Comparison of ENCODE assay signal across 22 mouse cellular contexts in the genomic region with DNA sequence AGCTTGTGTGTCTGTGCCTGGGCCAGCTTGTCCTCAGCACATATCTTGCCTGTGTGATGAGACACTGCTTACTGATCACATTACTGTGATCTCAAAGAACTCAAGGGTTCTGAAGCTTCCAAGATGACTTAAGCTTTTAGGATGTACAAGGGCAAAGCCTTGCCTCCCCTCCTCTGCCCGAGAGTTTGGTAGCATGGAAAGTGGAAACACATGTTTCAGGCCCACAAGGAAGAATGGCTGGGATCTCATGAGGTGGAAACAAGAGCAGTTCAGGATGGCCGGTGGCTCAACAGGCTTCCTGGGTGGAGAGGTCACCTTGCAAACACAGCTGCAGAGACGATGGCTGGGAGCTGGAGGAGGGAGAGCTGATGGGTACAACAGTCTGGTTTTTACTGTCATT.
DNase-seq lines count a peak whose midpoint lies in the region; ATAC-seq lines count a peak whose summit lies in the region.
"Had no signal": no experiment of that assay in that cellular context is flagged by ENCODE, and none has a peak within 500 bp of the region (broad histone marks: within the 10 kb centered on the region; RNA-seq: fewer than 3 reads in every experiment).

No protein-coding gene starts in this region.

- H3K9ac ChIP-seq in limb, embryonic 12.5 days (replicated peaks) = no peak overlapping the region
- H3K9ac ChIP-seq in liver, embryonic 12.5 days = no peak overlapping the region
- H3K9ac ChIP-seq: embryonic facial prominence, embryonic 12.5 days; forebrain, embryonic 13.5 days; hindbrain, embryonic 15.5 days had no signal

- H3K4me2 ChIP-seq in limb, embryonic 12.5 days = no peak overlapping the region
- no peak overlapping the region for H3K4me2 ChIP-seq in liver, embryonic 12.5 days
- H3K4me2 ChIP-seq: embryonic facial prominence, embryonic 12.5 days; forebrain, embryonic 13.5 days; hindbrain, embryonic 15.5 days had no signal

- H3K4me1 ChIP-seq in embryonic facial prominence, embryonic 10.5 days = peaks cover 32% of the 10 kb centered on the region
- peaks cover 13% of the 10 kb centered on the region for H3K4me1 ChIP-seq in limb, embryonic 12.5 days (replicated peaks)
- H3K4me1 ChIP-seq in liver, embryonic 12.5 days = peaks cover 5% of the 10 kb centered on the region; the same call in 1 of the 2 replicates
- H3K4me1 ChIP-seq: forebrain, embryonic 13.5 days; hindbrain, embryonic 15.5 days had no signal

- WGBS in embryonic facial prominence, embryonic 10.5 days = 26% methylated on average over 3 of the region's 3 CpGs
- WGBS in limb, embryonic 12.5 days = 9% methylated on average over 3 of the region's 3 CpGs
- WGBS in liver, embryonic 12.5 days (ENCODE audit: insufficient replicate concordance) = 54% methylated on average over 3 of the region's 3 CpGs

- H3K27me3 ChIP-seq in embryonic facial prominence, embryonic 10.5 days (replicated peaks; ENCODE audit: low read depth, poor library complexity, severe bottlenecking) = no peaks in the 10 kb centered on the region
- H3K27me3 ChIP-seq in limb, embryonic 12.5 days = no peaks in the 10 kb centered on the region
- no peaks in the 10 kb centered on the region for H3K27me3 ChIP-seq in liver, embryonic 12.5 days (replicated peaks)
- H3K27me3 ChIP-seq: embryonic facial prominence, embryonic 12.5 days; forebrain, embryonic 13.5 days; hindbrain, embryonic 15.5 days; Patski had no signal

- no peak for ATAC-seq in limb, embryonic 12.5 days (ENCODE audit: insufficient number of reproducible peaks, insufficient read depth, low FRiP score, low TSS enrichment, low read depth)
- ATAC-seq in liver, embryonic 12.5 days = no peak
- ATAC-seq: activated CD4-positive, CD25-positive, alpha-beta regulatory T cell, adult 4 months; forebrain, embryonic 13.5 days; intestine, embryonic 16.5 days had no signal

- no peaks in the 10 kb centered on the region for H3K9me3 ChIP-seq in embryonic facial prominence, embryonic 10.5 days
- no peaks in the 10 kb centered on the region for H3K9me3 ChIP-seq in limb, embryonic 12.5 days
- no peaks in the 10 kb centered on the region for H3K9me3 ChIP-seq in liver, embryonic 12.5 days (replicated peaks)
- H3K9me3 ChIP-seq: embryonic facial prominence, embryonic 12.5 days; forebrain, embryonic 13.5 days; heart, embryonic 10.5 days; hindbrain, embryonic 15.5 days had no signal

- H3K4me3 ChIP-seq in embryonic facial prominence, embryonic 10.5 days = no peak overlapping the region
- no peak overlapping the region for H3K4me3 ChIP-seq in limb, embryonic 12.5 days (replicated peaks)
- no peak overlapping the region for H3K4me3 ChIP-seq in liver, embryonic 12.5 days
- H3K4me3 ChIP-seq: embryonic facial prominence, embryonic 12.5 days; forebrain, embryonic 13.5 days; heart, embryonic 10.5 days; hindbrain, embryonic 15.5 days had no signal

- DNase-seq in embryo, embryonic 10 days (ENCODE audit: low spot score) = peak; percentile 38
- DNase-seq in embryo, embryonic 9.5 days (ENCODE audit: extremely low spot score) = no peak
- DNase-seq in 3T3-L1 (ENCODE audit: low read depth, low spot score) = peak; percentile 53
- peak; percentile 39 for DNase-seq in embryonic facial prominence, embryonic 10.5 days (ENCODE audit: low spot score)
- DNase-seq in right cerebral cortex, postnatal 25 days = no peak
- DNase-seq: adrenal gland, adult 2 months; adrenal gland, postnatal 25 days; cerebellum, adult 2 months; cerebellum, postnatal 10 days; gastrocnemius, postnatal 36 days; heart, adult 18-20 months; heart, postnatal 10 days; kidney, adult 2 months had no signal

- H3K36me3 ChIP-seq in embryonic facial prominence, embryonic 10.5 days (replicated peaks) = no peaks in the 10 kb centered on the region
- H3K36me3 ChIP-seq in limb, embryonic 12.5 days = no peaks in the 10 kb centered on the region
- H3K36me3 ChIP-seq in liver, embryonic 12.5 days = no peaks in the 10 kb centered on the region
- H3K36me3 ChIP-seq: embryonic facial prominence, embryonic 12.5 days; heart, embryonic 10.5 days; hindbrain, embryonic 15.5 days had no signal

- peak overlapping the region; percentile 7; the same call in 1 of the 2 replicates for H3K27ac ChIP-seq in embryonic facial prominence, embryonic 10.5 days (replicated peaks)
- H3K27ac ChIP-seq in limb, embryonic 12.5 days = peak overlapping the region; percentile 0; the same call in 1 of the 2 replicates
- no peak overlapping the region for H3K27ac ChIP-seq in liver, embryonic 12.5 days
- H3K27ac ChIP-seq: embryonic facial prominence, embryonic 12.5 days; forebrain, embryonic 13.5 days; heart, embryonic 10.5 days; hindbrain, embryonic 15.5 days had no signal

Comparison
In these comparisons a context has a peak if more than half of its experiments do, and no peak if none do; other contexts are left out.
1. DNase-seq: peak in embryo, embryonic 10 days (single experiment), 3T3-L1 (single experiment) and embryonic facial prominence, embryonic 10.5 days (single experiment); none in embryo, embryonic 9.5 days (single experiment) and right cerebral cortex, postnatal 25 days (single experiment).